Mouse (Mus musculus): ENCODE measurements at regions not wholly inside any gene's neighbourhood (a gene's known extent, or its start where the extent isn't known, plus 50 kb on each side); places are given as distances from the start of the nearest gene placed in this dataset.

GRCm38 (mm10) chr11:64746146-64746545, 232.7 kb upstream of the Elac2 start:
- Histone ChIP-seq H3K4me3 (ENCODE audit: low read depth, low read length) (no peak overlapping the region), H3K27ac (ENCODE audit: low read depth, low read length) (no peak overlapping the region), H3K4me2 (ENCODE audit: low read depth) (no peak overlapping the region), H3K36me3 (ENCODE audit: insufficient read depth) (no peaks in the 10 kb centered on the region), H3K4me1 (ENCODE audit: insufficient read depth) (no peaks in the 10 kb centered on the region), H3K9ac (no peak overlapping the region), H3K9me3 (ENCODE audit: low read length) (no peaks in the 10 kb centered on the region), H3K27me3 (ENCODE audit: insufficient read depth, low read length) (no peaks in the 10 kb centered on the region)
- WGBS, result 90% methylated on average over 6 of the region's 6 CpGs
- DNase-seq, result no peak
- ATAC-seq, result no peak
- no peak for TF ChIP-seq CTCF (IDR thresholded peaks at IDR 0.05; ENCODE audit: low read depth)

GRCm38 (mm10) chr11:64749976-64750375, 228.9 kb upstream of the Elac2 start:
- Histone ChIP-seq H3K9me3 (ENCODE audit: low read length) (no peaks in the 10 kb centered on the region), H3K9ac (no peak overlapping the region), H3K36me3 (ENCODE audit: insufficient read depth) (no peaks in the 10 kb centered on the region), H3K4me3 (ENCODE audit: low read depth, low read length) (no peak overlapping the region), H3K4me2 (ENCODE audit: low read depth) (no peak overlapping the region), H3K4me1 (ENCODE audit: insufficient read depth) (no peaks in the 10 kb centered on the region), H3K27ac (ENCODE audit: low read depth, low read length) (no peak overlapping the region), H3K27me3 (ENCODE audit: insufficient read depth, low read length) (no peaks in the 10 kb centered on the region)
- no peak for DNase-seq
- no peak for ATAC-seq
- WGBS, result 61% methylated on average over 9 of the region's 9 CpGs
- no peak for TF ChIP-seq CTCF (IDR thresholded peaks at IDR 0.05; ENCODE audit: low read depth)

- Histone ChIP-seq H3K4me1 (ENCODE audit: insufficient read depth) (no peaks in the 10 kb centered on the region), H3K9ac (no peak overlapping the region), H3K27ac (ENCODE audit: low read depth, low read length) (no peak overlapping the region), H3K4me2 (ENCODE audit: low read depth) (no peak overlapping the region), H3K27me3 (ENCODE audit: insufficient read depth, low read length) (no peaks in the 10 kb centered on the region), H3K4me3 (ENCODE audit: low read depth, low read length) (no peak overlapping the region), H3K36me3 (ENCODE audit: insufficient read depth) (no peaks in the 10 kb centered on the region), H3K9me3 (ENCODE audit: low read length) (no peaks in the 10 kb centered on the region)
- DNase-seq, result no peak
- ATAC-seq, result no peak
- WGBS, result 47% methylated on average over 3 of the region's 3 CpGs
- TF ChIP-seq CTCF (IDR thresholded peaks at IDR 0.05; ENCODE audit: low read depth), result peak; percentile 39
Measured at GRCm38 (mm10) chr11:64752299-64752698, 226.5 kb upstream of the Elac2 start.

- H3K4me2 ChIP-seq (ENCODE audit: low read depth), result no peak overlapping the region
- H3K9ac ChIP-seq, result no peak overlapping the region
- no peak for ATAC-seq
- H3K9me3 ChIP-seq (ENCODE audit: low read length), result no peaks in the 10 kb centered on the region
- no peak overlapping the region for H3K27ac ChIP-seq (ENCODE audit: low read depth, low read length)
- no peaks in the 10 kb centered on the region for H3K27me3 ChIP-seq (ENCODE audit: insufficient read depth, low read length)
- H3K4me1 ChIP-seq (ENCODE audit: insufficient read depth), result no peaks in the 10 kb centered on the region
- H3K36me3 ChIP-seq (ENCODE audit: insufficient read depth), result no peaks in the 10 kb centered on the region
- no peak for TF ChIP-seq CTCF (IDR thresholded peaks at IDR 0.05; ENCODE audit: low read depth)
- H3K4me3 ChIP-seq (ENCODE audit: low read depth, low read length), result no peak overlapping the region
- peak; percentile 6 for DNase-seq
- 34% methylated on average over 7 of the region's 7 CpGs for WGBS
Measured at GRCm38 (mm10) chr11:64752816-64753215, 226.0 kb upstream of the Elac2 start.

- Histone ChIP-seq H3K36me3 (ENCODE audit: insufficient read depth) (no peaks in the 10 kb centered on the region), H3K9me3 (ENCODE audit: low read length) (no peaks in the 10 kb centered on the region), H3K27me3 (ENCODE audit: insufficient read depth, low read length) (no peaks in the 10 kb centered on the region), H3K4me1 (ENCODE audit: insufficient read depth) (no peaks in the 10 kb centered on the region), H3K9ac (no peak overlapping the region), H3K4me3 (ENCODE audit: low read depth, low read length) (no peak overlapping the region), H3K4me2 (ENCODE audit: low read depth) (no peak overlapping the region), H3K27ac (ENCODE audit: low read depth, low read length) (no peak overlapping the region)
- ATAC-seq, result no peak
- no peak for DNase-seq
- 74% methylated on average over 5 of the region's 5 CpGs for WGBS
- TF ChIP-seq CTCF (IDR thresholded peaks at IDR 0.05; ENCODE audit: low read depth), result no peak
Measured at GRCm38 (mm10) chr11:64754076-64754475, 224.8 kb upstream of the Elac2 start.

GRCm38 (mm10) chr11:64755563-64755962, 223.3 kb upstream of the Elac2 start:
- 94% methylated on average over 1 of the region's 1 CpGs for WGBS
- no peak for TF ChIP-seq CTCF (IDR thresholded peaks at IDR 0.05; ENCODE audit: low read depth)
- H3K36me3 ChIP-seq (ENCODE audit: insufficient read depth), result no peaks in the 10 kb centered on the region

GRCm38 (mm10) chr11:64760626-64761025, 218.2 kb upstream of the Elac2 start:
- DNase-seq (no peak), ATAC-seq (no peak)
- H3K27me3 ChIP-seq (ENCODE audit: insufficient read depth, low read length), result no peaks in the 10 kb centered on the region
- H3K4me3 ChIP-seq (ENCODE audit: low read depth, low read length), result no peak overlapping the region
- no peaks in the 10 kb centered on the region for H3K9me3 ChIP-seq (ENCODE audit: low read length)
- H3K4me2 ChIP-seq (ENCODE audit: low read depth), result no peak overlapping the region
- H3K4me1 ChIP-seq (ENCODE audit: insufficient read depth), result 0 out of 2 replicates have a peak, but pooled peaks cover 5% of the 10 kb centered on the region
- no peaks in the 10 kb centered on the region for H3K36me3 ChIP-seq (ENCODE audit: insufficient read depth)
- no peak for TF ChIP-seq CTCF (IDR thresholded peaks at IDR 0.05; ENCODE audit: low read depth)
- H3K27ac ChIP-seq (ENCODE audit: low read depth, low read length), result no peak overlapping the region
- WGBS, result 97% methylated on average over 3 of the region's 3 CpGs
- H3K9ac ChIP-seq, result no peak overlapping the region

More at GRCm38 (mm10) chr11:64755563-64755962, 223.3 kb upstream of the Elac2 start:
- H3K4me3 ChIP-seq (ENCODE audit: low read depth, low read length), result no peak overlapping the region
- ATAC-seq (no peak), DNase-seq (no peak)
- no peaks in the 10 kb centered on the region for H3K9me3 ChIP-seq (ENCODE audit: low read length)
- no peak overlapping the region for H3K9ac ChIP-seq
- H3K4me1 ChIP-seq (ENCODE audit: insufficient read depth), result no peaks in the 10 kb centered on the region
- no peak overlapping the region for H3K4me2 ChIP-seq (ENCODE audit: low read depth)
- H3K27ac ChIP-seq (ENCODE audit: low read depth, low read length), result no peak overlapping the region
- H3K27me3 ChIP-seq (ENCODE audit: insufficient read depth, low read length), result no peaks in the 10 kb centered on the region

- Histone ChIP-seq H3K9me3 (ENCODE audit: low read length) (no peaks in the 10 kb centered on the region), H3K4me2 (ENCODE audit: low read depth) (no peak overlapping the region), H3K27ac (ENCODE audit: low read depth, low read length) (no peak overlapping the region), H3K36me3 (ENCODE audit: insufficient read depth) (no peaks in the 10 kb centered on the region), H3K4me1 (ENCODE audit: insufficient read depth) (0 out of 2 replicates have a peak, but pooled peaks cover 5% of the 10 kb centered on the region), H3K4me3 (ENCODE audit: low read depth, low read length) (no peak overlapping the region), H3K9ac (no peak overlapping the region), H3K27me3 (ENCODE audit: insufficient read depth, low read length) (no peaks in the 10 kb centered on the region)
- TF ChIP-seq CTCF (IDR thresholded peaks at IDR 0.05; ENCODE audit: low read depth), result no peak
- 85% methylated on average over 3 of the region's 3 CpGs for WGBS
- ATAC-seq, result no peak
- no peak for DNase-seq
Measured at GRCm38 (mm10) chr11:64762755-64763154, 216.1 kb upstream of the Elac2 start.
